Mouse (Mus musculus) heart, postnatal 10 days (tissue): ENCODE measurements at regions not wholly inside any gene's neighbourhood (a gene's known extent, or its start where the extent isn't known, plus 50 kb on each side); places are given as distances from the start of the nearest gene placed in this dataset.

Experiments
- DNase-seq, 2 experiments: peaks; one replicate each; pipeline ENCODE4 v3.0.0; 2021
- intact Hi-C: fragments of 180-260 bp; cut with DNase I; formaldehyde crosslinking; loops from one replicate; pipeline ENCODE4 v1.15.1; 2025

DNA sequence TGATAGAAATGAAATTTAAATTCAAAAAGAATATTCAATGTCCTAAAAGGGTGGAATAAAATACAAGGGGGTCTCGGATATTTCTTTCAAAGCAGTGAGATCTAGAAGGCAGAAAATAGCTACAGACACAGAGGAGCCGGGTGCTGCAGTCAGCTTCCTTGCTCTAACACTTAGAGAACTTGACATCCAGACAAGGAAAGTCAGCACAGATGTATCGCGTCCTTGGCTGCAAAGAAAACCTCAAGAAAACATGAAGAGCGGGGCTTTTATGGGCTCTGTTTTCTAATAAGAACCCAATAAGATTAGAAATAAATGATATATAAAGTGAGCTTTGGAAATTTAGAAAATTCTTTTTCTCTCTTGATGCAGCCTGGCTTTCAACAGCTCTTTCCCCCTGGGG, 53.1 kb upstream of the Glis3 start:
- DNase-seq, result no peak
- intact Hi-C loops, result no loop called here

DNA sequence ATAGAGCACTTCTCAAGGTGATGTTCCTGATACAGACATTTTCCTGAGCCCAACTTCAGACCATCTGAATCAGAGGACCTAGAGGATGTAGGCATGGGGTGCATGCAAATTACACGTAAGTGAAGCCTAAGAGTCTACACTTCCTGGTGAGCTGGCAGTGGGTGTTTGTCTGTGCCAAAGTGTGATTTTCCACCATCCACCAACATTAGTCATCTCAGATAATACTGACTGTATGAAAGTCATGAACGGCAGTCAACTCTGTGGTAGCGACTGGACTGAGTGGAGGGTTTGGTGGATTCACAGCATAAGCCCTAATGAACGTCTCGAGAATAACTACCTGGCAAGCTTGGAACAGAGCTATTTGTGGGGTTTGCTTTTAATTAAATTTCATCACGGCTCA, 53.9 kb upstream of the Glis3 start:
- DNase-seq, result no peak
- intact Hi-C loops, result no loop called here

GRCm38 (mm10) chr19:28743176-28743793, 63.4 kb upstream of the Glis3 start:
- peak; percentile 78 for DNase-seq
- intact Hi-C loops, result no loop called here

GRCm38 (mm10) chr19:28745105-28745504, 65.2 kb upstream of the Glis3 start:
- intact Hi-C loops, result no loop called here
- no peak for DNase-seq

DNA sequence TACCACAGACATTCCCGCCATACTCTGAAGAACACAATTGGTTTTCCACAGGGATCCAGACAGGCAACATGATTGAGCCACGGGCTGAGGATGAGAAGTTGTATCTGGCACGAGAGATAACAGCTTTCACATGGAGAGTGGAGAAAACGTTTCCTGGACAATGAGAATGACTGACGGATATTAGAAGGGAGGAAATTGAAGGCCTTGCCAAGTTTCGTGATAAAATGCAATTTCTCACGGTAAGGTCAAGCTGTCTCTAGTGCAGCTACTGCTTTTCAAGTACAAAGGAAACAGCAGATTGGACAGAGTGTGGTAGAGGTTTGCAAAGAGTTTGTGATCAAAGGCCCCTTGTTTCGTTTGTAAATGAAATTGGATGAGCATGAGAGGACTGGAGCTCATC, 65.7 kb upstream of the Glis3 start:
- peak; percentile 13 to 14 for DNase-seq
- intact Hi-C loops, result no loop called here

DNA sequence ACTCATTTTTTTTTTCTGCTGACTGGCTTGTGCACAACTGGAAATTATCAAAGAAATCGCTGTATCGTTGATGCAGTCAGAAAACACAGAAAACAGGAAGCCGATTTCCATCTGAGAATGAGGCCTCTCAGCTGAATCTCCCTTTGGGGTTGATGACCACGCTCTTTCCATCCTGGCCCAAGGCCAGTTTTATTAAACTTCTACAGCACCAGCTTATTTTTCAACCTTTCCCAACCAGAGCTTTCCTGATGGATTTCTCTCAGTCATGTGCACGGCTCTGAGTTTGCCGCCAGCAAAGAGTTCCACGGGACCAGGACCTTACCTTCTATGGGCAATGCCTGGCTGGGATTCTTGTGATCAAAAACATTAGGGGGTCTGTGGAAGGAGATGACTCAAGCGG, 71.2 kb upstream of the Glis3 start:
- intact Hi-C loops, result loop anchor here (10.0 kb wide), 1 partner anchor 586 kb away; no protein-coding TSS in a partner anchor
- DNase-seq, result peak in 1 of 2 experiments; percentile 8

DNA sequence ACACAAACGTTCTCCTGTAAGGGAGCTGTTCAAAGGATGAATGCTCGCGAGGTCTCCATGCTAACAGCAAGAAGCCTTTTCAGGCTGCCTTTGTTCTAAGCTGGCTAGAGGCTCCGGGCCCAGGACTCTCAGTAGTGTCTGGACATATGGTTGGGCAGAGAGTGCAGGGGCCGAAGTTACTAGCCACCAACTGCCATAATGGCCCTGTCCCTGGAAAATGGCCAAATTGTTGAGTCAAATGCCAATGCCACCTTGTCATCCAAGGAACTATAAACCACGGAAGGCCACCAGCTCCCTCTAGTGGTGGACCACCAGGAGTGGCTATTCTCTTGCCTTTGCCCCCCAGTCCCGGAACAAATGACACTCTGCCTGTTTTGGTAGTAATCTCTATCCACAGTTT, 76.0 kb upstream of the Slc1a1 start:
- peak; percentile 33 to 68 for DNase-seq
- intact Hi-C loops, result loop anchor here (10.0 kb wide), 1 partner anchor 594 kb away; no protein-coding TSS in a partner anchor

- intact Hi-C loops, result loop anchor here (5.0 kb wide), 1 partner anchor 68 kb away; no protein-coding TSS in a partner anchor
- no peak for DNase-seq
Measured at GRCm38 (mm10) chr19:28764795-28765360, 70.0 kb upstream of the Slc1a1 start.

DNA sequence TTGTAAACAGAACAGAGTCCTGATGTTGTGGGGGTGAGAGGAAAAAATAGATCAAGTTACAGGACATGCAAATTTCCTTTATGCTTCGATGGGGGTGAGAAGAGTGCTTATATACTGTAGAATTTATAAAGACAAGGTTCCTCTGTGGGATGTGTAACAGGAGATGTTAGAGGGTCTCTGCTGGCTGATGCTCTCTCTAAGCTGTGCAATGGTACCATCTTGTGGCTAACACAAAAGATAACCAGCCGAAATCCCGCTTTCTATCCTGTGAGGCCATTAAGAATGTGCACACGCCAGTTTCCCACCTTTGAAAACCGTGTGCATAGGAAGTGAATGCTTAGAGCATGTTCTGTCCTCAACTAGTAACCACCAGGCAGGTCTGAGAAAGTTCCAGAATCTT, 66.6 kb upstream of the Slc1a1 start:
- DNase-seq, result no peak
- intact Hi-C loops, result no loop called here

- intact Hi-C loops, result loop anchor here (10.0 kb wide), 1 partner anchor 734 kb away; no protein-coding TSS in a partner anchor
- DNase-seq, result no peak
Measured at GRCm38 (mm10) chr19:28770419-28770818, 64.4 kb upstream of the Slc1a1 start.

GRCm38 (mm10) chr19:28771836-28772235, 63.0 kb upstream of the Slc1a1 start:
- DNase-seq, result no peak
- intact Hi-C loops, result loop anchor here (10.0 kb wide), 1 partner anchor 733 kb away; no protein-coding TSS in a partner anchor

GRCm38 (mm10) chr19:28772840-28773570, 61.8 kb upstream of the Slc1a1 start:
- DNase-seq, result peak; percentile 10 to 18
- intact Hi-C loops, result loop anchor here (10.0 kb wide), 1 partner anchor 732 kb away; no protein-coding TSS in a partner anchor

DNA sequence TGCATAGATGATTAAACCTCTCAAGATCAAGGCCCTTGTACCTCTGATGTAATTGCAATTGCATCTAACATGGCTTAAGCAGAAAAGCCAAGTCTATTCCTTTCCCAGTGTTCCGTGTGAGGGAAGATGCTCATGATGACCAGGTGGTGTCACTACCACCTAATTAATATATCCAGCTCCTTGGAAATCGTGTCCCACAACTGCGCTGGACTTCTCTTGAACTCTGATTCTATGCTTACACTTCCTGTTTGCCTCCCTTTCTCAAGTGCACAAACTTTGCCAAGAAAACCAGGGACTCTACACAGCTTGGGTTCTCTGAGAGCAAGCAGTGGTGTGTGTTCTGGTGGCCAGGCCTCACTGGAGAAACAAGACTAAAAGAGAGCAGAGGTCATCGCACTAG, 58.0 kb upstream of the Slc1a1 start:
- DNase-seq, result peak; percentile 34 to 45
- intact Hi-C loops, result loop anchor here (1.0 to 10.0 kb wide), 6 partner anchors 106 to 728 kb away; no protein-coding TSS in a partner anchor

DNA sequence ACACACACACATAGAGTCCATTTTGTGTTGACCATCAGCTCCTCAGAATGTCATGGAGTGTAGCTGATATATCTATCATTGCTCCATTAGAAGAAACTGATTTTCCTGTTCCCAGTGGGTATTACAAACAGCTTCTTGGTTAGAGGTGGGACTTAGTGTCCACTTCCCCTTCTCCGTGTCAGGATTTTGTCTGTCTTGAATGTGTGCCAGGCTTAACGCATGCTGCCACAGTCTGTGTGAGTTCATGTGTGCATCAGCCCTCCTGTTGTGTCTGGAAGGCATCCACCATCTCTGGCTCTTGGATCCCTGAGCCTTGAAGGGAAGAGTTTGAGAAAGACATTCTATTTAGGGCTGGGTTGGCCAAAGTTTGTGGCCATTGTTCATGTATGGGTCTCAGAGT, 57.2 kb upstream of the Slc1a1 start:
- DNase-seq, result no peak
- intact Hi-C loops, result loop anchor here (1.0 to 10.0 kb wide), 6 partner anchors 105 to 727 kb away; no protein-coding TSS in a partner anchor

- DNase-seq, result no peak
- intact Hi-C loops, result loop anchor here (5.0 to 10.0 kb wide), 2 partner anchors 284 to 726 kb away; no protein-coding TSS in a partner anchor
Measured at GRCm38 (mm10) chr19:28778386-28778785, 56.5 kb upstream of the Slc1a1 start.

DNA sequence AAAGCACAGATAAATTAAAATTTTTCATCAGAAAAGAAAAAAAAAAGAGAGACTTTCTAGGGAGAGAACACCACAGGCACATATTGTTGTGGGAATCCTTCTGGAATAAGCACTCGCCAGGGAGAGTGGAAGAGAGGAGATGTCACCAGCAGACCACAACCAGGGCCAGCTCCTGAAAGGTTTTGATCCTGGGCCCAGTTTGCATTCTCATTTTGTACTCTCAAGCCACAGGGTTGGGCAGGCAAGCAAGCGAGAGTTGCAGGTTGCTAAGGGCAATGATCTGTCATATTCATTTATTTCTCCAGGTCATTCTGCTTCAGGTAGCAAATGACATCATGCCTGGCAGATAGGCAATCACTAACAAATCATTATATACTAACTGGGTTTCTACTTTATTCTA, 52.9 kb upstream of the Slc1a1 start:
- intact Hi-C loops, result no loop called here
- DNase-seq, result no peak
